Mouse (Mus musculus) hindbrain, embryonic 10.5 days (tissue): ENCODE data around the gene Exosc3. TPM values are rescaled to one million over a fixed set of nuclear protein-coding genes. Genes with fewer than 3 reads are reported as not detected.

Experiments used
- DNase-seq: peaks from one replicate; pipeline ENCODE4 v3.0.0-alpha.2; 2017; ENCODE audit warnings: low spot score
- H3K27ac ChIP-seq: fragments of 300-500 bp; sonication (generic); 2 replicates; pipeline ENCODE4 v1.5.1; 2016; ENCODE audit warnings: mild to moderate bottlenecking, moderate library complexity
- H3K27me3 ChIP-seq: fragments of 300-500 bp; sonication (generic); 2 replicates; pipeline ENCODE4 v1.6.1; 2016; ENCODE audit warnings: mild to moderate bottlenecking; ENCODE audit not compliant: poor library complexity, insufficient read depth, severe bottlenecking
- H3K36me3 ChIP-seq: fragments of 300-500 bp; sonication (generic); 2 replicates; pipeline ENCODE4 v1.6.1; 2016; ENCODE audit warnings: mild to moderate bottlenecking, moderate library complexity
- H3K4me1 ChIP-seq: fragments of 300-500 bp; sonication (generic); replicated peaks from 2 replicates; pipeline ENCODE4 v1.6.1; 2016; ENCODE audit warnings: mild to moderate bottlenecking
- H3K4me3 ChIP-seq: fragments of 300-500 bp; sonication (generic); 2 replicates; pipeline ENCODE4 v1.5.1; 2016; ENCODE audit warnings: mild to moderate bottlenecking, moderate library complexity
- H3K9me3 ChIP-seq: fragments of 300-500 bp; sonication (generic); 2 replicates; pipeline ENCODE4 v1.6.1; 2016; ENCODE audit warnings: mild to moderate bottlenecking, moderate library complexity
- WGBS: fragments of 180-500 bp; shearing (Covaris S2); methylation state at CpG from one replicate; pipeline ENCODE4 v1.1.7; 2016; 5-methylcytosine and 5-hydroxymethylcytosine counted together
- polyA plus RNA-seq: library from polyadenylated mRNA; unstranded; fragments of >200 nt; fragmentation: Nextera tagmentation; extraction: Ambion mirVana; gene quantifications from 2 replicates; pipeline ENCODE4 v1.2.1, GENCODE M21; 2016

Exosc3 gene
- polyA plus RNA-seq, 1 experiment from 2014 or later: 92.8 TPM

- no peak for DNase-seq
- Histone ChIP-seq H3K4me1 (no peaks in the 10 kb centered on the region), H3K9me3 (0 out of 2 replicates have a peak, but pooled peaks cover 4% of the 10 kb centered on the region), H3K27me3 (no peaks in the 10 kb centered on the region), H3K4me3 (no peak overlapping the region), H3K27ac (no peak overlapping the region), H3K36me3 (no peaks in the 10 kb centered on the region)
- WGBS: 89% methylated on average over 7 of the region's 7 CpGs
Measured at GRCm38 (mm10) chr4:45331139-45331538, 11.4 kb downstream of the Exosc3 start.

- H3K27ac ChIP-seq: peak overlapping the region; percentile 94
- peaks cover 15% of the 10 kb centered on the region for H3K4me1 ChIP-seq
- peaks cover 39% of the 10 kb centered on the region for H3K36me3 ChIP-seq
- H3K27me3 ChIP-seq: peaks cover 34% of the 10 kb centered on the region
- DNase-seq: peak; percentile 88
- peak overlapping the region; percentile 67 for H3K4me3 ChIP-seq
- 1% methylated on average over 56 of the region's 56 CpGs for WGBS
- no peaks in the 10 kb centered on the region for H3K9me3 ChIP-seq
Measured at GRCm38 (mm10) chr4:45320159-45320816, 22.2 kb downstream of the Exosc3 start.

GRCm38 (mm10) chr4:45311056-45311455 is 31.5 kb downstream of the Exosc3 start:
- DNase-seq: no peak
- 99% methylated on average over 2 of the region's 2 CpGs for WGBS
- Histone ChIP-seq H3K9me3 (no peaks in the 10 kb centered on the region), H3K27ac (no peak overlapping the region), H3K27me3 (no peaks in the 10 kb centered on the region), H3K4me3 (no peak overlapping the region), H3K4me1 (no peaks in the 10 kb centered on the region), H3K36me3 (peaks cover 72% of the 10 kb centered on the region)

DNA sequence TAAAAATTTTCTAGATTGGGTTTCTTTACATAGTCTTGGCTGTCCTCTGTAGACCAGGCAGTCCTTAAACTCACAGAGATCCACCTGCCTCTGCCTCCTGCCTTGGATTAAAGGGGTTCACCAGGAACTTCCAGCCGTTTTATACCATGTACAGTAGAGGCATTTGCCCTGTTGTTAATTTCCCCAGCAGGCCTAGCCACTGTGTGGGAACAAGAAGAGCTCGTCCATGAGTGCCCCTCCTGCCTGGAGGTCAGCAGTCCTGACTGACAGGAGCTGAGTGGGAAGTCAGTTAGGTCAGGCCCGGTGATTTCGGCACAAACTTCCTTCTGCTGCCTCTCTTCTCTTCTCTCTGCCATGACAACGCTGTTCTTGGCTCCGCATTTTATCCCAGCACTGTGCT is 33.9 kb downstream of the Exosc3 start:
- Histone ChIP-seq H3K9me3 (peaks cover 6% of the 10 kb centered on the region; the same call in 1 of the 2 replicates), H3K4me3 (no peak overlapping the region), H3K36me3 (peaks cover 74% of the 10 kb centered on the region), H3K27ac (no peak overlapping the region), H3K27me3 (no peaks in the 10 kb centered on the region), H3K4me1 (no peaks in the 10 kb centered on the region)
- 83% methylated on average over 6 of the region's 6 CpGs for WGBS
- no peak for DNase-seq

GRCm38 (mm10) chr4:45308046-45308445 is 34.5 kb downstream of the Exosc3 start:
- H3K9me3 ChIP-seq: peaks cover 6% of the 10 kb centered on the region; the same call in 1 of the 2 replicates
- no peak overlapping the region for H3K4me3 ChIP-seq
- no peaks in the 10 kb centered on the region for H3K4me1 ChIP-seq
- peaks cover 79% of the 10 kb centered on the region for H3K36me3 ChIP-seq
- H3K27ac ChIP-seq: no peak overlapping the region
- WGBS: 43% methylated on average over 11 of the region's 11 CpGs
- H3K27me3 ChIP-seq: no peaks in the 10 kb centered on the region
- peak; percentile 36 for DNase-seq

GRCm38 (mm10) chr4:45305536-45305935 is 37.0 kb downstream of the Exosc3 start:
- 97% methylated on average over 14 of the region's 14 CpGs for WGBS
- Histone ChIP-seq H3K4me3 (no peak overlapping the region), H3K36me3 (peaks cover 87% of the 10 kb centered on the region), H3K9me3 (peaks cover 6% of the 10 kb centered on the region; the same call in 1 of the 2 replicates), H3K27me3 (no peaks in the 10 kb centered on the region), H3K27ac (no peak overlapping the region), H3K4me1 (no peaks in the 10 kb centered on the region)
- DNase-seq: no peak

- peaks cover 19% of the 10 kb centered on the region for H3K36me3 ChIP-seq
- peak; percentile 69 for DNase-seq
- WGBS: 22% methylated on average over 27 of the region's 27 CpGs
- peaks cover 10% of the 10 kb centered on the region for H3K4me1 ChIP-seq
- no peaks in the 10 kb centered on the region for H3K9me3 ChIP-seq
- peak within 1 kb of the TSS; percentile 78 for H3K27ac ChIP-seq
- H3K4me3 ChIP-seq: peak within 1 kb of the TSS; percentile 82
- H3K27me3 ChIP-seq: no peaks in the 10 kb centered on the region
Measured at GRCm38 (mm10) chr4:45296662-45297564, 45.6 kb downstream of the Exosc3 start, which contains the start of gene Trmt10b. Gene Trmt10b (plus strand): TSS chr4:45297127.

GRCm38 (mm10) chr4:45287906-45288305 is 54.6 kb downstream of the Exosc3 start:
- no peak for DNase-seq
- 68% methylated on average over 5 of the region's 5 CpGs for WGBS
- Histone ChIP-seq H3K9me3 (no peaks in the 10 kb centered on the region), H3K27me3 (no peaks in the 10 kb centered on the region), H3K4me1 (peaks cover 4% of the 10 kb centered on the region; the same call in 1 of the 2 replicates), H3K27ac (no peak overlapping the region), H3K36me3 (no peaks in the 10 kb centered on the region), H3K4me3 (no peak overlapping the region)

- DNase-seq: no peak
Measured at GRCm38 (mm10) chr4:45286318-45286717, 56.2 kb downstream of the Exosc3 start.

DNA sequence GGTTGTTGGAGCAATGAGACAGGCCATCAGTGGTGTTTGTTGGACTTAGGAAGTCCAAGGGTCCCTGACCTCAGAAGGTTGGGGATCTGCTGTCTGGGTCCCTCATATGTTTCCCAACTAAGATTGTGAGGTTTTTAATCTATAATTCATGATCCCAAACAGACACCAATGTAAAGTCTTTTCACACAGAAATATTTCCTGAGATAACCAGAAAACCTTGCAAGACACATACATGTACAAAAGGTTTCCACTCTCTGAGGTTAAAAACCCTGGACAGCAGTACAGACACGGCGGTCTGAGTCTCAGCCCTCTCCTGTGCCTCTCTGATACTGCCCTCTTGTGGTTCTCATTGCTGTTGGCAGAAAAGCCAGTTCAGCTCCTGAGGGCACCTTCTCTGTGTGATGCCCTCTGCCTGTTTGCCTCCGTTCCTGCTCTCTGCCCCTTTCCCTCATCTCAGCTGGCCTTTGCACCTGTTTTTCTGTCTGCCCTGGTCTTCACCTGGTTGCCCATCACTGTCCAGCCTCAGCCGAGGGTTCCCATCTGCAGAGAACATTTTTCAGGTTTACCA is 62.5 kb downstream of the Exosc3 start:
- no peaks in the 10 kb centered on the region for H3K36me3 ChIP-seq
- WGBS: 18% methylated on average over 4 of the region's 4 CpGs
- peak; percentile 56 for DNase-seq
- H3K4me3 ChIP-seq: no peak overlapping the region
- peaks cover 2% of the 10 kb centered on the region; the same call in 1 of the 2 replicates for H3K4me1 ChIP-seq
- no peaks in the 10 kb centered on the region for H3K9me3 ChIP-seq
- H3K27me3 ChIP-seq: no peaks in the 10 kb centered on the region
- peak overlapping the region; percentile 40; the same call in 1 of the 2 replicates for H3K27ac ChIP-seq

More at GRCm38 (mm10) chr4:45286318-45286717, 56.2 kb downstream of the Exosc3 start:
- Histone ChIP-seq H3K4me3 (no peak overlapping the region), H3K27ac (no peak overlapping the region), H3K27me3 (no peaks in the 10 kb centered on the region), H3K4me1 (peaks cover 4% of the 10 kb centered on the region; the same call in 1 of the 2 replicates), H3K9me3 (no peaks in the 10 kb centered on the region), H3K36me3 (no peaks in the 10 kb centered on the region)
- WGBS: 46% methylated on average over 3 of the region's 3 CpGs

GRCm38 (mm10) chr4:45279292-45279691 is 63.2 kb downstream of the Exosc3 start:
- no peak for DNase-seq
- no peaks in the 10 kb centered on the region for H3K36me3 ChIP-seq
- no peaks in the 10 kb centered on the region for H3K9me3 ChIP-seq
- no peak overlapping the region for H3K4me3 ChIP-seq
- no peak overlapping the region for H3K27ac ChIP-seq
- WGBS: 67% methylated on average over 8 of the region's 8 CpGs
- H3K27me3 ChIP-seq: no peaks in the 10 kb centered on the region
- no peaks in the 10 kb centered on the region for H3K4me1 ChIP-seq

DNA sequence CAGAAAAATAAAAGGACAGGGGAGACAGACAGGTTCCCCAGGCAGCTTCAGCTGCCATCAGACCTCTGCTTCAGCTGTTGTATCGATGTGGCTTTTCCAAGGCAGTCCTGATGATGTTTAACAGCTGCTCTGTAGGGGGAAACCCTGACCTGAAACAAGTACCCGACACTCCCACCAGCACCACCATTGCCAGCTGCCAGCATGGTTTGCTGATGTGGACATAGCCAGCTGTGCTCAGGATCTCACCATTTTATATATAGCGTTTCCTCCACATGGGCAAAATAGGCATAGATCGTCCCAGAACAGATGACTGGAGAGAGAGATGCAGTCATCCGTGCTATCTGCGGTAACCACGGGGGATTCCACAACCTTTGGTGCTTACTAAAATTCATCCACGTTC is 66.8 kb downstream of the Exosc3 start:
- no peaks in the 10 kb centered on the region for H3K4me1 ChIP-seq
- no peak for DNase-seq
- H3K27me3 ChIP-seq: no peaks in the 10 kb centered on the region
- 88% methylated on average over 8 of the region's 8 CpGs for WGBS
- no peaks in the 10 kb centered on the region for H3K9me3 ChIP-seq
- H3K27ac ChIP-seq: no peak overlapping the region
- no peaks in the 10 kb centered on the region for H3K36me3 ChIP-seq
- H3K4me3 ChIP-seq: no peak overlapping the region
